Mouse (Mus musculus): ENCODE data around the gene Cdk6.

- TF ChIP-seq ZNF384 (IDR thresholded peaks at IDR 0.05; ENCODE audit: low read depth, low read length) = no peak
- TF ChIP-seq CHD2 (IDR thresholded peaks at IDR 0.05; ENCODE audit: low read depth, low read length) = no peak
- TF ChIP-seq MAFK (IDR thresholded peaks at IDR 0.05; ENCODE audit: insufficient read depth, low read depth, low read length) = no peak
These were observed 43.8 kb downstream of the Cdk6 start for GRCm38 (mm10) chr5:3385078-3385477.
